Mouse (Mus musculus) cerebellum, adult 9-11 months (tissue): ENCODE measurements around the gene C2.
A peak's percentile ranks its signal among the peaks of the same experiment; 100 is the strongest.
"Not testable (repeated sequence)": the region's sequence is repeated elsewhere in the genome, so short reads cannot be mapped to it uniquely, and the experiment has no call there.

Experiments used
- DNase-seq: peaks from one replicate; pipeline ENCODE4 v3.0.0; 2022

The C2 gene

GRCm38 (mm10) chr17:34910982-34911381 lies 12.9 kb upstream of the C2 start:
- DNase-seq: no peak

GRCm38 (mm10) chr17:34902895-34903294 lies 4.8 kb upstream of the C2 start:
- DNase-seq: no peak

DNA sequence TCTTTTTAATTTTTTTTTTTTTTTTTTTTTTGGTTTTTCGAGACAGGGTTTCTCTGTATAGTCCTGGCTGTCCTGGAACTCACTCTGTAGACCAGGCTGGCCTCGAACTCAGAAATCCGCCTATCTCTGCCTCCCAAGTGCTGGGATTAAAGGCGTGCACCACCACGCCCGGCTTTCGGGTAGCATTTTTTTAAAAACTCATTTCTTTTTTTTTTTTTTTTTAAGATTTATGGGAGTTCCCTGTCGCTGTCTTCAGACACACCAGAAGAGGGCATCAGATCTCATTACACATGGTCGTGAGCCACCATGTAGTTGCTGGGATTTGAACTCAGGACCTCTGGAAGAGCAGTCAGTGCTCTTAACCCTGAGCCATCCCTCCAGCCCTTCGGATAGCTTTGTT lies 3.9 kb upstream of the C2 start:
- not testable (repeated sequence) for DNase-seq

GRCm38 (mm10) chr17:34900826-34901225 lies 2.8 kb upstream of the C2 start:
- DNase-seq: not testable (repeated sequence)

DNA sequence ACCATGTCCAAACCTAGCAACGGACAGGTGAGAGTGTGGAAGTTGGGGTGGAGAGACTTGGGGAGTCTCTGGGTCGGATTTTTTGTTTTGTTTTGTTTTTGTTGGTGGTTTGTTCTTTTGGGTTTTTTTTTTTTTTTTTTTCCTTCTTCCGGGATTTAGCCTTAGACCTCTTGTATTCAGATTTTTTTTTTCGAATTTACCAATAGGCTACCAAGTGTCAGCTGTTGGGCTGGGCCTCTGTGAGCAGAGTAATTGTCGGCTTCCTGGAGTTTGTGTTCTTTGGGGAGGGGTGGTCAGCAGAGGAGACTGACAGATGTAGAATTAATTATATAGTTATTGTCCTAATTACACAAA lies 1.8 kb upstream of the C2 start:
- no peak for DNase-seq

DNA sequence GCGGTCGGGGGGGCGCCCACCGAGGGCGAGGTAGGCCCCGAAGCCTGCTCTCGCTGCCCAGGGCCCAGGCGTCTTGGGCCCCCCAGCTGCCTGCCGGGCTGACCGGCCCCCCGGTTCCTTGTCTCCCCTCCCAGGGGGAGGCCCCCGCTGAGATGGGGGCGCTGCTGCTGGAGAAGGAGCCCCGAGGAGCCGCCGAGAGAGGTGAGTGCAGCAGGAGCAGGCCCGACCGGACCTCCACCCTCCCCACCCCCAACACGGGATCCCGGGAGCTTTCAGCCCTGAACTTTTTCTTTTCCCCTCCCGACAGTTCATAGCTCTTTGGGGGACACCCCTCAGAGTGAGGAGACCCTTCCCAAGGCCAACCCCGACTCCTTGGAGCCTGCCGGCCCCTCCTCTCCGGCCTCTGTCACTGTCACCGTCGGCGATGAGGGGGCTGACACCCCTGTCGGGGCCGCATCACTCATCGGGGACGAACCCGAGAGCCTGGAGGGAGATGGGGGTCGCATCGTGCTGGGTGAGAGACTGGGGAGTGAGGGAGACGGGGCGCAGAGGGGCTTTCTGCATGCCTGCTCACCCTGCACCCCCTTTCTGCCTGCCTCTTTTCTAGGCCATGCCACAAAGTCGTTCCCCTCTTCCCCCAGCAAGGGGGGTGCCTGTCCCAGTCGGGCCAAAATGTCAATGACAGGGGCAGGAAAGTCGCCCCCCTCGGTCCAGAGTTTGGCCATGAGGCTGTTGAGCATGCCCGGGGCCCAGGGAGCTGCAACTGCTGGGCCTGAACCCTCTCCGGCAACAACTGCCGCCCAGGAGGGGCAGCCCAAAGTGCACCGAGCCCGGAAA lies 1.2 kb upstream of the C2 start:
- peak; percentile 78 for DNase-seq

DNA sequence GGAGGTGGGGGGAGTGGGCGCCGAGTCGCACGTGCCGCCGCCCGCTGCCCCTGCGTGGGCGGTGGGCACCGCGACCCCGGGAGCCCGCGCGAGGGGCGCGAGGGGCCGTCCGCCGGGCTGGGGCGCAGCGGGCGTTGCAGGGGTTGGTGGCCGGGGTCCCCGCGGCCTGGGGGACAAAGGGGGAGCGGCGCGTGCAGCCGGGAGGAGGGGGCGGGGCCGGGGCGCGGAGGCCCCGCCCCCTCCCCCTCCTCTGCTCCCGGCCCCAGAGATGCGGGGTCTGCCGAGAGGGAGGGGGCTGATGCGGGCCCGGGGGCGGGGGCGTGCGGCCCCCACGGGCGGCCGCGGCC lies 614 bp upstream of the C2 start:
- DNase-seq: no peak

DNA sequence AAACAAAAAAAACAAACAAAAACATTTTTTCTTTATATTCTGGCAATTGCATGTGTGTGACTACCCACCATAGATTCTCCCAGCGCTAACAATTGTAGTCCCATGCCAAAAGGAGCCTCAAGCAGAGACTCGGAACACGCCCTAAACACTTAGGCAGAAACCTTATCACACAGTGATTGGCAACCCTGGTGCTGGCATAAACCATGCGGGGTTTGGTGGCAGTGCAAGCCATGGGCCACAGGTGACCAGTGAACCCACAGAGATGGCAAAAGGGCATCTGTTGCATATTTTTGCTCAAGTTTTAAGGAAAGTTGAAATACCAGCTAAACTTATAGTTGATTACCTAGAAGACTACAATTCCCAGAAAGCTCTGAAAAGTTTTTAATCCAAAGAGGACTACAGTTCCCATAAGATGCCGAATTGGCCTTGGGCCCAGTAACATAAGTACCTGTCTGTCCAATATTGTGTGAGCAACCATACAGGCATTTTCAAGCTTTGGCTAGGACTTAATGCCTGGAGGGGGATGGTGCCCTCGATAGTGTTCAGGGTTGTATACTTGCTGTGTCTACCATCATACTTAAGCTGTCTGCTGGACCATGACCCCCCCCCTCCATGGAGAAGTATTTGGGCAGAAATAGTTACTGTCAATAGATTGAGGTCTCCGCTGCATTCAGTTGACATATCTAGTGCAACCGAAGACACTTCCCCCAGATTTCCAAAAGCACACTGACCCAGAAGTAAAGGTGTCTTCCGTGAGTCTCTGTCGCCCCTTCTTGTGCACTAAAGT lies 499 bp downstream of the C2 start:
- DNase-seq: peak; percentile 73

DNA sequence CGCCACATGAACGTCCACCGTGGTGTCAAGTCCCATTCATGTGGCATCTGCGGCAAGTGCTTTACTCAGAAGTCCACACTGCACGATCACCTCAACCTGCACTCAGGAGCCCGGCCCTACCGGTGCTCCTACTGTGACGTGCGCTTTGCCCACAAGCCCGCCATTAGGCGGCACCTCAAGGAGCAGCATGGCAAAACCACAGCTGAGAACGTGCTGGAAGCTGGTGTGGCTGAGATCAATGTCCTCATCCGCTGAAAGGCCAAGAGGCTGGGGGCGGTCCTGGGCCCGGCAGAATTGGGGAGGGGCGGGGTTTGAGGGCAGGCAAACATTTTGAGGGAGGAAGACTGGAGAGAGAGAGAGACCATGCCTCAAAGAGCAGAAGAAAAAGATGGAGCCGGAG lies 1.7 kb downstream of the C2 start:
- peak; percentile 63 for DNase-seq

- peak; percentile 67 for DNase-seq
These were observed 2.3 kb downstream of the C2 start for GRCm38 (mm10) chr17:34895724-34896123.

DNA sequence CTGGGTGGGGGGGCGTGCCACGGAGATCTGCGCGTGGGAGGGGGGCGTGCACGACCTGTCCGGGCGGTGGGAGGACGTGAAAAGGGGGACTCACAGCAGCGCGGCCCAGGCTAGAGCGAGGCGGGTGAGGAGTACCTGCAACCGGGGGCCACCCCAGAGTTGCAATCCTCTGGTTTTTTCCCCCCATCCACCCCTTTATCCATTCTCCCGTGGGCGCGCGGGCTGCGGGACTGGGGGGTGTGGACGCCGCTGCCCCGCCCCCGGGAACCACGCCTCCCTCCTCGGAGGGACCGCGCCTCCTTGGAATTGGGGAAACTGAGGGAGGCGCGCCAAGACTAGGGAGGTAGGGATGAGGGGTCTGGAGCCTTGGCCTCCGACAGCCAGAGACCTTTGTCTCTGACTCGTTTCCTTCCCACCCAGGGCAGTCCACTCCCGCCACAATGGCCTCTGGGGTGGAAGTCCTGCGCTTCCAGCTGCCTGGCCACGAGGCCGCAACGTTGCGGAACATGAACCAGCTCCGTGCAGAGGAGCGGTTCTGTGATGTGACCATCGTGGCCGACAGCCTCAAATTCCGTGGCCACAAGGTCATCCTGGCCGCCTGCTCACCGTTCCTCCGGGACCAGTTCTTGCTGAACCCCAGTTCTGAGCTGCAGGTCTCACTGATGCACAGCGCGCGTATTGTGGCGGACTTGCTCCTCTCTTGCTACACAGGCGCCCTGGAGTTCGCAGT lies 3.1 kb downstream of the C2 start:
- DNase-seq: peak; percentile 82

- peak; percentile 94 for DNase-seq
These were observed 3.9 kb downstream of the C2 start for GRCm38 (mm10) chr17:34894074-34894597.

- peak; percentile 61 for DNase-seq
These were observed 4.8 kb downstream of the C2 start for GRCm38 (mm10) chr17:34893072-34893824.

DNA sequence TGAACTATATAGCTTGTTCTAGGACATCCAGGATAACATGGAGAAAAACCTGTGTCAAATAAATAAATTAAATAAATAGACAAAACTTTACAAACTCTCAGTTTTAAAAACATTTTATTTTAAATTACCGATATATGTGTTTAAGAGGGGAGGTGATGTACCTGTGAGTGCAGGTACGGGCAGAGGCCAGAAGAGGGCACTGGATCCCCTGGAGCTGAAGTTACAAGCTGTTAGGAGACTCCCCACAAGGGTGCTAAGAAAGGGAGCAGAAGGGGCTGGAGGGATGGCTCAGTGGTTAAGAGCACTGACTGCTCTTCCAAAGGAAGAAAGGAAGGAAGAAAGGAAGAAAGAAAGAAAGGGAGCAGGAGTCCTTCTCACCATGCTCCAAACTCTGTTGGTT lies 6.7 kb downstream of the C2 start:
- DNase-seq: no peak

GRCm38 (mm10) chr17:34890074-34890743 lies 7.9 kb downstream of the C2 start:
- no peak for DNase-seq

DNA sequence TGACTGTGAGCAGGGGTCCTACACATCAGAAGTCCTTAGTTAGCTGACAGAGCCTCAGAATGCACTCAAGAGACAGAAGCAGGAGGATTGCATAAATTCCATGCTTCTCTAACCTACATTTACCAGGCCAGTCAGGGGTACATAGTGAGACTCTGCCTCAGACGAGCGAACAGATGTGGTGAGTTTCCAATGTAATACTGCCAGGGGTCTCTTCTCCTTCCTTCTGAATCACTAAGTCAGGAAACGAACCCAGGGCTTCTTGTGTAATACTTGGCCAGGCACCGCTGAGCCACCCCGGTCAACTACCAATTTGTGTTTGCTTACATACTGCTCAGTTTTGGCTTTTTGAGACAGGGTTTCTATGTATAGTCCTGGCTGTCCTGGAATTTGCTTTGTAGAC lies 10.1 kb downstream of the C2 start:
- DNase-seq: no peak

DNA sequence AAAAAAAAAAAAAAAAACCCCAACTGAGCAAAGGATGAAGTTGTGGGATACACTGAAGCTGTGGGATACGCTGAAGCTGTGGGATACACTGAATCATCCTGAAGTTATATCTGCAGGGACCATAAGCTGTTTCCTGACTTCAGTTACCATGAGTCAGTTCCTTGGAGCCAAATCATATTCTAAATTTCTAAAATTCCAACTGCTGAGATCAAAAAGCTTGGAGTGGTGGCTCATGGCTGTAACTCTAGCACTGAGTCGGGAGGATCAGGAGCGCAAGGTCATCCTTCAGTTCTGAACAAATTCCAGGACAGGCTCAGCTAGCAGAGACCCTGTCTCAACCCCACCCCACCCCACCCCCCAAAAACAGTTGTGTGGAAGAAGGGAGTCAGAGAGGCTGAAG lies 12.4 kb downstream of the C2 start:
- DNase-seq: no peak

DNA sequence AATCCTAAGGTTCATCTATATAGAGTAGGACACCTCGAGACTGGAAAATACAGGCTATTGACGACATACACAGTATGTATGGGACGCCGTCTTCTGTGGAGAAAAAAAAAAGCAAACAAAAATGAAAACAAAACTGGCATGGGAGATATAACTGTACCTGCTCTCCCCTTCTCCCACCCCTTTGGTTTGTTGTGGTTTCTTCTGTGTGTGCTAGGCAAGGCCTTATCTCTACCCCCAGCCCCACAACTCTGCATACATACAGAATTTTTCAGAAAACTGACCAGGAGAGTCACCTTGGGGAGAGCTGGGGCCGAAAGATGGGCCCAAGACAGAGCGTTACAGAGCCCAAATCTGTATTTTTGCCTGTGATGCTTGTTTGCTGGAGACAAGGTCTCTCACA lies 13.4 kb downstream of the C2 start:
- no peak for DNase-seq

DNA sequence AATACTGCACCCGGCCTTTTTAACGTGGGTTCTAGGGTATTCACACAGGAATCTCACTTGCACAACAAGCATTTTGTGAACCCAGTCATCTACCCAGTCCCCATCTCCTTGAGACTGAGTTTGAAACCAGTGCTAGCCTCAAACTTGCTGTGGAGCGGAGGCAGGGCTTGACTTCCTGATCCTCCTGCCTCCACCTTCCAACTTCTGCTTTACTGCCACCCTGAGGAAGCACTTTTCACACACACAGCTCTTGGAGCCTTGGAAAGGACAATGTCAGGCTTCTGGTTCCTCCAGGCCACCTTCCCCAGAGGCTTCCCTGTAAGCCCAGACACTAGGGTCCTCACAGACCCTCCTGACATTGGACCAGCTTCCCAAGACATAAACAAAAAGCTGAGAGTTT lies 14.7 kb downstream of the C2 start:
- no peak for DNase-seq

DNA sequence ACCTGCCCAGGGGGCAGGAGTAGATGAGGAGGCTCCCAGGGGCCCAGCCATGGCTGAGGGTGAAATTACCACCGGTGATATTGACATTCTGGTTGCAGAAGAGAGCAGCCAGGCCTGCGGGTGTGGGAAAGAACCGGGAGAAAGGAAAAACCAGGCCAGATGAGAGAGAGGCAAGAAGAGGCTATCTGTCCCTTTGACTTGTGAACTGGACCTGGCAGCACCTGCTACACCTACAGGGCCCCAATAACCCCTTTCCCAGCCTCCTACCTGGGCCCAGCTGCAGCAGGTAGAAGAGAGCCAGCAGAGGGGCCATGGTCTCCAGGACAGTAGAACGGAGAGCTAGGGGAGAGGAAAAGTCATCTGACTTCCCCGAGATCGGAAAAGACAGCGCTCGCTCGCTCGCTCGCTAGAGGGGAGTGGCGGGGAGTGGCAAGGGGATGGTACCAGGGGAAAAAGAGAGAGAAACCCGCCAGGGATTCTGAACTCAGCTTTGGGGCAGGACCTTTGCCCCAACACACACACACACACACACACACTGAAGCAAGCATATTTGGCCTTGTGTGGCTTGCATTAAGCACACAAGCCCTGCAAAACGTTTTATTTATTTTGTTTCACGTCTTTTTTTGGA lies 16.3 kb downstream of the C2 start, which contains the start of gene Gm20547:
TSS of gene Gm20547 (minus strand) at position 360 of the 628 bp plus-strand sequence.
- DNase-seq: no peak

DNA sequence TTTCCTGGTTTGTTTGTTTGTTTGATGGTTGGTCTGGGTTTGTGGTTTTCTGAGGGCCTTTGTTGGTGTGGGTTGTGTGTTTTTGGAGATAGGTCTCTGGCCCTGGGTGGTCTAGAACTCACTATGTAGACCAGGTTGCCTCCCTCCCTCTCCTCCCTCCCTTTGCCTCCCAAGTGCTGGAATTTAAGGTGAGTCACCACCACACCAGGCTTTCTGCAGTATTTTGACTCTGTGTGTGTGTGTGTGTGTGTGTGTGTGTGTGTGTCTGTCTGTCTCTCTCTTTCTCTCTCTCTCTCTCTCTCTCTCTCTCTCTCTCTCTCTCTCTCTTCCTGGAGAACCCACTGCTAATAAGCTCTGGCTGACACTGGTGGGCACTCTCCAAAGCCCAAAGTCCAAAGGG lies 16.9 kb downstream of the C2 start:
- no peak for DNase-seq
